Mouse (Mus musculus) ES-E14 (cell line): Measurements from ENCODE around the gene Nudt3. TPM values are rescaled to one million over a fixed set of nuclear protein-coding genes. Genes with fewer than 3 reads are reported as not detected.

ENCODE experiments used
- DNase-seq: peaks from one replicate; pipeline ENCODE4 v3.0.0-alpha.2; 2013; ENCODE audit warnings: low read depth, low spot score
- H3K27ac ChIP-seq: 2 replicates; pipeline ENCODE4 v1.5.1; 2012; ENCODE audit warnings: low read depth, mild to moderate bottlenecking, low read length, moderate library complexity, mixed read lengths; ENCODE audit not compliant: poor library complexity, insufficient read depth, severe bottlenecking
- H3K36me3 ChIP-seq: 2 replicates; pipeline ENCODE4 v1.6.1; 2012; ENCODE audit warnings: mild to moderate bottlenecking, low read length, moderate library complexity, mixed read lengths; ENCODE audit not compliant: control insufficient read depth, poor library complexity, insufficient read depth, severe bottlenecking
- H3K4me1 ChIP-seq, 2 experiments: fragments of 150-350 bp in 1 of 2; sonication (generic) in 1 of 2; 2 replicates each; pipeline ENCODE4 v1.6.1; 2012; ENCODE audit warnings: low read length in 2 of 2, mild to moderate bottlenecking in 1 of 2, mixed read lengths in 1 of 2; ENCODE audit not compliant: control insufficient read depth in 2 of 2, insufficient read depth in 2 of 2, poor library complexity in 1 of 2
- H3K4me3 ChIP-seq, 2 experiments: fragments of 150-350 bp in 1 of 2; sonication (generic) in 1 of 2; 2 replicates each; pipeline ENCODE4 v1.5.1; 2012; ENCODE audit warnings: low read length in 2 of 2, low read depth in 1 of 2, mild to moderate bottlenecking in 1 of 2, mixed read lengths in 1 of 2; ENCODE audit not compliant: insufficient read depth in 1 of 2, poor library complexity in 1 of 2, severe bottlenecking in 1 of 2
- H3K9ac ChIP-seq: 2 replicates; pipeline ENCODE4 v1.6.1; 2012; ENCODE audit warnings: low read depth, mild to moderate bottlenecking, low read length, mixed read lengths; ENCODE audit not compliant: poor library complexity, insufficient read depth, severe bottlenecking
- H3K9me3 ChIP-seq: fragments of 150-350 bp; sonication (generic); 2 replicates; pipeline ENCODE4 v1.6.1; 2012; ENCODE audit warnings: low read depth, mild to moderate bottlenecking, low read length; ENCODE audit not compliant: control insufficient read depth, insufficient read depth
- CHD2 ChIP-seq: IDR thresholded peaks from 2 replicates; pipeline ENCODE4 v1.6.1; 2014; ENCODE audit warnings: mild to moderate bottlenecking, low read depth, low read length, inconsistent platforms
- HCFC1 ChIP-seq: IDR thresholded peaks from 2 replicates; pipeline ENCODE4 v1.6.1; 2012; ENCODE audit warnings: low read length, inconsistent platforms, borderline replicate concordance; ENCODE audit not compliant: insufficient read depth
- MAFK ChIP-seq: IDR thresholded peaks from 2 replicates; pipeline ENCODE4 v1.6.1; 2014; ENCODE audit warnings: mild to moderate bottlenecking, low read depth, low read length, inconsistent platforms; ENCODE audit not compliant: insufficient read depth
- ZC3H11A ChIP-seq: IDR thresholded peaks from 2 replicates; pipeline ENCODE4 v1.6.1; 2012; ENCODE audit warnings: low read depth, mild to moderate bottlenecking, inconsistent platforms, low read length, borderline replicate concordance
- ZNF384 ChIP-seq: IDR thresholded peaks from 2 replicates; pipeline ENCODE4 v1.6.1; 2012; ENCODE audit warnings: low read depth, low read length, inconsistent platforms
- in situ Hi-C, 2 experiments: fragments of 600-800 bp; cut with MboI; formaldehyde crosslinking; loops; one replicate each; pipeline ENCODE4 v1.15.1; 2025; ENCODE audit warnings: low sequenced_read_pairs in 2 of 2, inconsistent platforms in 1 of 2; ENCODE audit not compliant: unreplicated experiment in 2 of 2
- total RNA-seq: library from RNA; depleted of rRNA; stranded (reverse); fragments of 300-350 nt; gene quantifications from 2 replicates; pipeline ENCODE4 v1.2.3, GENCODE M21; 2012

The Nudt3 gene
- total RNA-seq, 1 experiment = 97.9 TPM

- Histone ChIP-seq H3K4me3 (no peak overlapping the region), H3K9me3 (no peaks in the 10 kb centered on the region), H3K36me3 (no peaks in the 10 kb centered on the region), H3K4me1 (peaks cover 2 to 31% of the 10 kb centered on the region in 2 experiments; a peak in 3 of 4 replicates), H3K9ac (no peak overlapping the region), H3K27ac (no peak overlapping the region)
- in situ Hi-C loops = no loop called here
- DNase-seq = no peak
- TF ChIP-seq HCFC1 (no peak), ZC3H11A (no peak), MAFK (no peak), CHD2 (no peak), ZNF384 (no peak)
These were observed 75.9 kb downstream of the Nudt3 start for GRCm38 (mm10) chr17:27547253-27547868.

GRCm38 (mm10) chr17:27546574-27547085, 76.7 kb downstream of the Nudt3 start:
- no peak for DNase-seq
- TF ChIP-seq CHD2 (no peak), ZNF384 (no peak), MAFK (no peak), HCFC1 (no peak), ZC3H11A (no peak)
- no peak overlapping the region for H3K27ac ChIP-seq
- H3K4me3 ChIP-seq = no peak overlapping the region
- peaks cover under 1 to 29% of the 10 kb centered on the region in 2 experiments; a peak in 3 of 4 replicates for H3K4me1 ChIP-seq
- no peaks in the 10 kb centered on the region for H3K36me3 ChIP-seq
- in situ Hi-C loops = no loop called here
- H3K9ac ChIP-seq = no peak overlapping the region
- H3K9me3 ChIP-seq = no peaks in the 10 kb centered on the region

- no peak for TF ChIP-seq CHD2
- no peak for TF ChIP-seq ZC3H11A
- TF ChIP-seq MAFK = no peak
- no peak for TF ChIP-seq ZNF384
- no peak for TF ChIP-seq HCFC1
- Histone ChIP-seq H3K36me3 (no peaks in the 10 kb centered on the region), H3K4me3 (no peak overlapping the region), H3K27ac (no peak overlapping the region), H3K9me3 (no peaks in the 10 kb centered on the region), H3K9ac (no peak overlapping the region), H3K4me1 (peaks cover 0 to 27% of the 10 kb centered on the region in 2 experiments; a peak in 2 of 4 replicates)
- no peak for DNase-seq
- in situ Hi-C loops = no loop called here
These were observed 77.3 kb downstream of the Nudt3 start for GRCm38 (mm10) chr17:27545991-27546390.

GRCm38 (mm10) chr17:27544551-27544950, 78.7 kb downstream of the Nudt3 start:
- peaks cover 0 to 24% of the 10 kb centered on the region in 2 experiments; a peak in 2 of 4 replicates for H3K4me1 ChIP-seq
- in situ Hi-C loops = no loop called here
- H3K36me3 ChIP-seq = no peaks in the 10 kb centered on the region
- no peaks in the 10 kb centered on the region for H3K9me3 ChIP-seq
- H3K4me3 ChIP-seq = no peak overlapping the region
- H3K27ac ChIP-seq = no peak overlapping the region
- no peak for DNase-seq
- H3K9ac ChIP-seq = no peak overlapping the region
- no peak for TF ChIP-seq ZC3H11A
- TF ChIP-seq HCFC1 = no peak
- no peak for TF ChIP-seq ZNF384
- TF ChIP-seq MAFK = no peak
- TF ChIP-seq CHD2 = no peak
